Mouse (Mus musculus): ENCODE data around the gene Cmtm2b. TPM values are rescaled to one million over a fixed set of nuclear protein-coding genes. Genes with fewer than 3 reads are reported as not detected.
A peak's percentile ranks its signal among the peaks of the same experiment; 100 is the strongest.
"Not testable (repeated sequence)": the region's sequence is repeated elsewhere in the genome, so short reads cannot be mapped to it uniquely, and the experiment has no call there.

Cmtm2b gene
- total RNA-seq (2021), result not detected

DNA sequence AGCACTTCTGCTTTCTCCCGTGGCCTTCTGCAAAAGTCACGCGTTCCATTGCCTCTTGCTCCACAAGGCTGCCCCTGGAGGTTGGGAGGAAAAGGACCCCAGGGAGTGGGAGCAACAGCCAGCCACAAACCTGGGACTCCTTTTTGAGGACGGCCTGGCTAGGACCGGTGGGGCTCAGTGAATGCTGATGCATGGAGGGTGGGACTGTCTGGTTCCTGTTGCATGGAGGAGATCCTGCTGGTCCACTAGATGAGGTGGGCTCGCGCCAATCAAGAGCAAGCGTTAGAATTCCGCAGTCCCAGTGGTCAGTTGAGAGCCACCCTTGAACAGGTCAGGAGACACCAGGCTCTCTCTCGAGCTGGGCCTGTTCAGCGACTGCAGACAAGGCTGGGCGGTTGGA, at the start of gene Cmtm2b:
TSS of gene Cmtm2b (plus strand) at position 301 of the 400 bp plus-strand sequence.
- not testable (repeated sequence) for DNase-seq

GRCm38 (mm10) chr8:104293081-104293480, 28.9 kb upstream of the Cmtm2b start, which contains the start of gene Cmtm2a:
TSS of gene Cmtm2a (minus strand) at chr8:104293181.
- DNase-seq, result not testable (repeated sequence)

GRCm38 (mm10) chr8:104294396-104294795, 27.6 kb upstream of the Cmtm2b start:
- DNase-seq, result no peak

- DNase-seq, result peak in 1 of 2 experiments; percentile 18
Observed at GRCm38 (mm10) chr8:104301577-104301976, 20.5 kb upstream of the Cmtm2b start.

DNA sequence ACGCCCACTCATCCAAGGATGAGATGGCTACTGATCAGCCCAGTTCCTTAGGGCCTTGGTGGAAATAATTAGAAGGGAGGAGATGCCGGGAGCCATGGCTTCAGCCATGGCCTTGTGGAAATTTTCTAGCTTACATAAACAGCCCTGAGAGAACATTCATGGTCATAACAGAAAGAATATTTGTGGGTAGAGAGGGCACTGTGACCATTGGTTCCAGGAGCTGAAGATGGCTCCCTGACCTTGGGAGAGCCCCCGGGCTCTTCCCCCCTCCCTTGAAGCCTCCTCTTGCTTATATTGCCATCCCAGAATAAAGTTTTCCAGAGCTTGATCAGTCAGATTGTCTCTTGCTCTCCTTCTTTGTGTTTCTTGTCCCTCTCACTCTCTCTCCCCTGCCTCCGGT, 19.5 kb upstream of the Cmtm2b start:
- not testable (repeated sequence) for DNase-seq

DNA sequence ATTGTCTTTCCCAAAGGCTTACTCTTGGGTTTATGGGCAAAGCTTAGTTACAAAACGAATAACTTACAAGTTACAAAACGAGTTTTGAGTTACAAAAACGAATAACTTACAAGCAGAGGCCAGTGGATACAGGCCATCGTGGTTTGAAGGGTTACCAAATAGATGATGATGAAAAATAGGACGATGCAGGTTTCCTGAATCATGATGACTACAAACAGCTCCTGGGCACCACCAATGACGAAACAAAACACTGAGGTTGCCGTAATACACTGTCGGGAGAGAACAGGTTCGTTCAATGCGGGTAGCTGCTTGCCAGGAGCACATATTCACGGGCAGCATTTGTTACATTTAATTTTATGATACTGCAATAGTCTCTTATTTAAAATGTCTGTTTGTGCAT, 17.1 kb upstream of the Cmtm2b start:
- DNase-seq, result no peak

DNA sequence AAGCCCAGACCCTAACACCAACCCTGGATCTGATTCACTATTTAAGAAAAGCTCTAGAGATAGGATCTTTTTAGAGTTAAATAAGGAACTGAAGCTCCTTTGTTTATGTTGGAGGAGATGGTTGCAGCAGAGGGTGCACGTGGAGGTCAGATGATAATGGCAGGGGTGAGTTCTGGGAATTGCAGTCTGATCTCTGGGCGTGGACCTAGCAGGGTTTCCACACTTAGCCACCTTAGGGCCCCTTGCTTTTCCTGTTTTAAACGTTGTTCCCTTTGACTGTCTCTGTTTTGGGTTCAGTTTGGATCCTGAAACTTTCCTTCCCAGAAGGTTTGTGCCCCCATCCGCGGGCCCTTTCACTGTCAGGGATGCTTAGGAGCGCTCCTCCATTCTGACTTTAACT, 13.7 kb upstream of the Cmtm2b start:
- not testable (repeated sequence) for DNase-seq

DNA sequence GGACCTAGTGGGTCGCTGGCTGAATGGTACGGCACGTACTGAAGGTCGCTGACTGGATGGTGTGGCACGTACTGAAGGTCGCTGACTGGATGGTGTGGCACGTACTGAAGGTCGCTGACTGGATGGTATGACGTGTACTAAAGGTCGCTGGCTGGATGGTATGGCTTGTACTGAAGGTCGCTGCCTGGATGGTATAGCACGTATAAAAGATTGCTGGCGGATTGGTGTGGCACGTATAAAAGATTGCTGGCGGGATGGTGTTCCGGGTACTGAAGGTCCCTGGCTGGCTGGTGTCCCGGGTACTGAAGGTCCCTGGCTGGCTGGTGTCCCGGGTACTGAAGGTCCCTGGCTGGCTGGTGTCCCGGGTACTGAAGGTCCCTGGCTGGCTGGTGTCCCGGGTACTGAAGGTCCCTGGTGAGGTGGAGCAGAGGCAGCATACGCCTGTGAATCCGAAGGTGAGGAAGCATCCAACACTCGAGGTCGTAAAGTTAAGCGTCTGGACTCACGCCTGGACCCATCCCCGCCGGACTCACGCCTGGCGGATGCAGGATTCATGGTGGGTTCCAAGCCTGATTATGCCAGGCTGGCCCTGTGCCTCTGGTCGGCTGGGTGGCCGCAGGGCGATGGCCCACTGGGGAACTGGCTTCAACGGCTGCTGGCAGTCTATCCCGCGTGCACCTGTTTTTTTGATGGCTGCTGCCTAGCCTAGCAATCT, 12.4 kb upstream of the Cmtm2b start, which contains the start of the genes Gm45711 and Cmtm1:
TSS of gene Gm45711 (minus strand) at position 641 of the 715 bp plus-strand sequence.
TSS of gene Cmtm1 (minus strand) at position 705 of the 715 bp plus-strand sequence.
- peak; percentile 30 for DNase-seq

GRCm38 (mm10) chr8:104312023-104312422, 10.0 kb upstream of the Cmtm2b start:
- DNase-seq, result not testable (repeated sequence)

DNA sequence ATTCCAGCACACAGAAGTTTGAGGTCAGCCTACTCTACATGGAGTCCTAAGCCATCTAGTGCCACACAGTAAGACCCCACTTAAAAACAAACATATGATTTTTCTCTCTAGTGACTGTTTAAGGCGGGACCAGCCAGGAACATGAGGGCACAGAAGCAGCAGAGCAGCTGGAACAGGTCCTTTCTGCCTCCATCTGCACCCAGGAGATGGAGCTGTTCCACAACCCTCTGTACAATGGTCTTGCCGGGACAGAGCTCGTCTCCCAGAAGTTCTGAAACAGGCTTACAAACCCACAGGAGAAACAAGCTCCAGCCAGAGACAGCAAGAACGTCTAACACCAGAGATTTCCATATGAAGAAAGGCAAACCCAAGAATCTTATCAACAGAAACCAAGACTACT, 8.7 kb upstream of the Cmtm2b start:
- DNase-seq, result no peak

DNA sequence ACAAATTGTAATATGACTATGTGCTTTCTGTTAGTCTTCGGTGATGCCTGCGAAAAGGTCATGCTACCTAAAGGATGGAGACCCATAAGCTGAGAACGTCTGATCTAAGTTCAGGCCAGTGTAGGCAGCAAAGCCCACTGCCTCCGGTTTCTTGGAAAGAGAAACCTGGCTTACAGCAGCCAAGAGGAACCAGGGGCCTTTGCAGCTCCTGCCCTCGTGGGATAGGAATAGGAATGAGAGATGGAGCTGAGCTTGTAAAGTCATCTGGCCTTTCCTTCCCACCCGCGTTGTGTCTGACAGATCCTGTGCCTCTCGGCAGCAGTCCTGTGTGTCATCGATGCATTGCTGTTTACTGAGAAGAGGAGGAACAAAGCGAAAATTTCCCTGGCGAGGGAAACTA, 763 bp upstream of the Cmtm2b start, which contains the start of gene Gm11020:
TSS of gene Gm11020 (plus strand) at position 301 of the 400 bp plus-strand sequence.
- DNase-seq, result not testable (repeated sequence)

- DNase-seq, result no peak
Observed at GRCm38 (mm10) chr8:104332665-104333631, 10.9 kb downstream of the Cmtm2b start.

DNA sequence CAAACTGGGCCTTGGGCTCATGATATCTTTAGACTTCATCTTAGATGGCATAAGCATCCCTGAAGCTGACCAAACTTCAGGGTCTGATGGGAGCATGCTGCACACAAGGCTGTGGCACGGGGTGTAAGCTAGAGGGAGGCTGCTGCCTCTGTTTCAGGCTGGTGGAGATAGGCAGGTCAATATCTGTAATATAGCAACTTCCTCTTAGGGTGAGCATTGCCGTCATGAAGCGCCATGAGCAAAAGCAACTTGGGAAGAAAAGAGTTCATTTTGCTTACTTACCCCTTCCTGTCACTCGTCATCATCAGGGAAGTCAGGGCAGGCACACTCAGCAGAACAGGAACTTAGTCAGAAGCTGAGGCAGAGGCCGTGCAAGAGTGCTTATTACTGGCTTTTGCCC, 11.8 kb downstream of the Cmtm2b start:
- DNase-seq, result no peak

DNA sequence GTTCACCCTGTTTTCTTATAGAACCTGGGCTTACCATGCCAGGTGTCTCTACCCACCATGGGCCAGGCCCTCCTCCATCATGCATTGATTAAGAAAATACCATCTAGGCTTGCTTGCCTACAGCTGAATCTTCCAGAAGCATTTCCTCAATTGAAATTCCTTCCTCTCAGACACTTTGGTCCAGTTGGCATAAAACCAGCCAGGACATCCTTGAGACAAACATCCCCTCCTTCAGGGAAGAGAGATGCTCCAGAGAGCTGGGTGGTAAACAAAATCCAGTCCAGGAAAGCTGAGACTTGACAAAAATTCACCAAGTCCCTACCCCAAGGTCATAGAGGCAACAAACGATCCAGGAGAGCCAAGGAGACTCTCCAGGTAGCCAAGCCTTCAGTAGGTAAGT, 12.2 kb downstream of the Cmtm2b start:
- no peak for DNase-seq

- DNase-seq, result no peak
Observed at GRCm38 (mm10) chr8:104336806-104337205, 14.8 kb downstream of the Cmtm2b start.

DNA sequence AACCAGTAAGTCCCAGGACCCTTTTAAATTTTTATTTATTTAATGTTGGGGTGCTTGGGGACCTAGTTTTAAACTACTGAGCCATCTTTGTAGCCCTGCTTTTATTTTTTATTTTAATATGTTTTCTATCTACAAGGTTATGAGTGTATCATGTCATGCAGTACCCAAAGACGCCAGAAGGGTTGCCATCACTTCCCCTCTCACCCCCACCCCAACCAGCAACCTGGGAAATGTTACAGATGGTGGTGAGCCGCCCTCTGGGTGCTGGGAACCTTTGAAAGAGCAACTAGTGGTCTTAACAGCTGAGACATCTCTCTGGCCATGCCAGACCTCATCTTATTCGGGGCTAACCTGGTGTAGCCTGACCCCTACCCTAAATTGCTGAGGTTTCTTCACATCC, 15.9 kb downstream of the Cmtm2b start:
- DNase-seq, result no peak

DNA sequence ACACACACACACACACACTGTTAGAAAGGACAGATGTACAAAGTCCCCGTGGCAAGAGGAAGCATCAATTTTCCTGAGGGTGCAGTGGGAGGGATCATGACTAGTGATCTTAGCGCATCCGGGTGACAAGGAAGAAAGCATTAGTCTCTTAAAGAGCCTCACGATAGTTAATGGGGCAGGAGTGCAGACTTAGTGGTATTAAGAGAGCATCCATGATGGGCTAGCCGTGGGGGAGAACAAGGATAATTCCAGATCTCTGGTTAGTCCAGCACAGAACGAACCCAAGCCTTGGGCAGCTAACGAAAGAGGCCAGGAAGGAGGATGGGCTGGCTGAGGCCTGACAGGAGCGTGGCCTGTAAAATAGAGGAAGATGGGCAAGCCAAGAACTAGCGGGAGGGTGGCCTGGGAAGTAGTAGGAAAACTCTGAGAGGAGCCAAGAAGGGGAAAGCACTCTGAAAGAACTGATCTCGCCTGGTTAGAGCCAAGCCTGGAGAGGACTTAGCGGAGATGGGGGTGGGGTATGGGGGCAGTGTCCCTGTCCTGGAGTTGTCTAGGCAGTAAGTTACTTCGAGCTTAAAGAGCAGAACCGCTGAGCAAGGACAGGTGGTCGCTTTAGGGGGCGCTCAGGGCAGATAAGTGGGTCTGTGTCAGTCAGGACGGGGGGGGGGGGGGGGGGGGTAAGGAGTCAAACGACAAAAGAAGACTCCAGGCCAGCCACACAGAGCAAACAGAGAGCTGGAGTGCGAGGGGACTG, 17.4 kb downstream of the Cmtm2b start, which contains the start of gene Cmtm3:
TSS of gene Cmtm3 (plus strand) at position 182 of the 754 bp plus-strand sequence.
- peak; percentile 21 to 27 for DNase-seq

DNA sequence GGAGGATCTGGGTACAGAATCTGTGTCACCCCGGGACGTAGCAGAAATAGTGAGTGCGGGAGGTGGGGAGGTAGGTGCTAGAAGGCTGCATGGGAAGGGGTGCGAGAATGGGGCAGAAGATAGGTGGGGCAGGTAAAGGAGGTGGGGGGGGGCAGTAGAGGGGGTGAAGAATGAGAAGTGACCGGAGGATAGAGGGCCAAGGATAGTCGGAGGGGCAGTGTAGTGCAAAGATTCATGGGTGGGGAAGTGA, 17.9 kb downstream of the Cmtm2b start:
- DNase-seq, result no peak

- DNase-seq, result peak; percentile 58 to 64
Observed at GRCm38 (mm10) chr8:104340233-104341105, 18.4 kb downstream of the Cmtm2b start.

DNA sequence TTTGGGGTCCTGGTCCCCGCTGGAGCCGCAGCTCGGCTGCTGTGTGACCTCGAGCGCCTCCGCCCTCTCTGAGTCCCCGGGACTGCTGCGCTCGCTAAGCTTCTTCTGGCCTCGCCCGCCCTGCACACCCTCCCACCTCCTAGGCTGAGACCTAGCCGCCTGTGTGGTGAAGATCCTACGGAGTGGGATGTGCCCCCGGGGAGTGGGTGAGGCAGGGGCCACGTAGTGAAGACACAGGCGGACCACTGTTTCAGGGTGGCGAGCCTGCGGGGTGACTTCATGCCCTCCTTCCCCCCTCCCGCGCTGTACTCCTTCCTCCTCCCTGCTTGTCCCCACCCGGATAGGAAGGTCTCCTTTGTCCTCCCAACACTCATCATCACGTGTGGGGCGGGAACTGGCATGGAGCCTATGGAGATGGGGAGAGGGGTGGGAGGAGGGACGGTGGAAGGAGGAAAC, 19.1 kb downstream of the Cmtm2b start:
- DNase-seq, result peak; percentile 14 to 18

- DNase-seq, result no peak
Observed at GRCm38 (mm10) chr8:104341678-104342077, 19.6 kb downstream of the Cmtm2b start.
